Mouse (Mus musculus) CD4-positive, CD25-positive, alpha-beta regulatory T cell, adult 4 months (primary cell): ENCODE measurements around the gene Syn1. TPM values are rescaled to one million over a fixed set of nuclear protein-coding genes. Genes with fewer than 3 reads are reported as not detected.
A peak's percentile ranks its signal among the peaks of the same experiment; 100 is the strongest.

Experiments used
- ATAC-seq: one replicate; pipeline ENCODE4 v1.8.0; 2017
- polyA plus RNA-seq, 2 experiments: library from polyadenylated mRNA; unstranded; fragments of 100-300 nt; shearing (Covaris generic); gene quantifications; one replicate each; pipeline ENCODE4 v1.2.1; 2017

Gene Syn1
- polyA plus RNA-seq, 2 experiments from 2014 or later = 0.20 TPM; not detected in 1

DNA sequence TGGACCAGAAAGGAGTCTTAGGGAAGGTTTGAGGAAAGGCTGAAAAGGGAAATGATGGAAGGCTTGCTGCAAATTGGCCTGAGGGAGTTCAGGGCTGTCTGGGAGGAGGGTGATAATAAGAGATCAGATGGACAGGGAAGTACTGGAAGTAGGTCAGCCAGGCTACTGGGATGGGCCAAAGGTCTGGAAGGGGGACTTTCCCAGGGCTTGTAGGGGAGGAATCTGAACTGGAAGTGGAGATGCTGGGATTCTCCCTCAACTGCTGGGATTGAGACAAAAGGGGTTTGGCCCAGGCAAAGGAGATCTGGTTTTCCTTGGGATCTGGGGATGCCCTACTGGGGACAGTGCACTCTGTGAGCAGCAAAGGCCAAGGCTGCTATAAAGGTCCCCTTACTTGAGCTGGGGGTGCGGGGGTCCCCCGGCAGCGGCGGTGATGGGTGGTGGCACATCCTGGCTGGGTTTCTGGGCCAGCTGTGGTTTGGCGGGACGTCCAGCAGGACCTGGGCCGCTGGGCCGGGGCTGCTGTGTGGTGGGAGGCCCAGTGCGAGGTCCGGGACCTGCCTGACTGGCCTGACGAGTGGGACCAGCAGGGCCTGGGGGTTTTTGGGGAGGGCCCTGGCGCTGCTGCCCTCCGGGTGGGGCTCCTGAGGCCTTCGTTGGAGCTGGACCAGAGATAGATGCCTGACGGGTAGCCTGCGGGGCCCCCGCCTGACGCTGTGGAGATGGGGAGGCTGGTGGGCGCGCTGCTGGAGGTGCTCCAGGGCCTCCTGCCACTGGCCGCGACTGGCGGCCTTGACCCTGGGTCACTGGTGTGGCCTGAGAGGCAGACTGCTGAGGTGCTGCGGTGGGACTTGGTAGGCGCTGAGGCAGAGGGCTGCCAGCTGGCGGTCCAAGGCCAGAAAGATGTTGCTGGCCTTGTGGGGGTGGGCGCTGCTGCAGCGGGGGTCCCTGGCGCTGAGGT, 58.4 kb downstream of the Syn1 start:
- ATAC-seq = no peak

DNA sequence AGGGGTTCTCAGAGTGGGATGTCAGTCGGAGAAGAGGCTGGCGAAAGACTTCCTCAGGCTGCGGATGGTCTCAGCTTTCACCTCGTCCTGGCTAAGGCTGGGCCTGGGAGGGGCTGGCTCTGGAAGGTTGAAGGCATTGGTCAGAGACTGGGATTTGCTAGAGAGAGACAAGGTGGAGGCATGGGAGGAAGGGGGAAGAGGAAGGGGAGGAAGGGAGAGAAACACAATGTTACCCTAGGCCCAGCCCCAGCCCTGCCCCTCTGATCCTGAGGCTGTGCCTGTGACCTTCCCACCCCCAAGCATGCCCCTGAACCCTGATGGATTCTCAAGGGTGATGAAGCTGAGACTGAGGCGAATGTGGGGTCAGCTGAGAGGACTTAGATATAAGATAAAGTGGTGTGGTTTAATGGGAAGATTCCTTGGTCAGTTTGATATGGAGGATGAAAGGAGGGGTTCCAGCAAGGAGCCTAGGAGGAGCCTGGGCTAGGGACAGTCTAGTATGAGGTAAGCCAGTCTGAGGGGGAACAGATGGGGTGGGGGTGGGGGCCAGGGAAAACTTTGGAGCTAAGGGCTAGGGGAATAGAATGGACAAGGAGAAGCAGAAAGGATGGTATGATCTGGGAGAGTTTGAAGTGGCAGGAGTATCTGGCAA, 59.2 kb downstream of the Syn1 start:
- ATAC-seq = no peak

DNA sequence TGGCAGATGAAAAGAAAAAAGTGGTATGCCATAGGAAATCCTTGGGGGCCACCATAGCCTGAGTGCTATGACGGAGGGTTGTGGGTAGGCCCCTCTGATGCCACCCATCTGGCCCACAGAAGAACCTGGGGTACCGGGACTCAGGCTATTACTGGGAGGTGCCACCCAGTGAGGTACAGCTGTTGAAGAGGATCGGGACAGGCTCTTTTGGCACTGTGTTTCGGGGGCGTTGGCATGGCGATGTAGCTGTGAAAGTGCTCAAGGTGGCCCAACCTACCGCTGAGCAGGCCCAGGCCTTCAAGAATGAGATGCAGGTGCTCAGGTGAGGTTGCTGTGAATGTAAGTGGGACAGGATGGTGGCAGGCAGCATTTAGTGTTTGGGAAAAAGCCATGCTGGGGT, 67.0 kb downstream of the Syn1 start:
- ATAC-seq = no peak

- peak; percentile 100 for ATAC-seq
Observed at GRCm38 (mm10) chrX:20848256-20848984, 72.4 kb downstream of the Syn1 start.

GRCm38 (mm10) chrX:20847816-20848215, 73.0 kb downstream of the Syn1 start:
- no peak for ATAC-seq

GRCm38 (mm10) chrX:20847232-20847631, 73.6 kb downstream of the Syn1 start:
- ATAC-seq = no peak

DNA sequence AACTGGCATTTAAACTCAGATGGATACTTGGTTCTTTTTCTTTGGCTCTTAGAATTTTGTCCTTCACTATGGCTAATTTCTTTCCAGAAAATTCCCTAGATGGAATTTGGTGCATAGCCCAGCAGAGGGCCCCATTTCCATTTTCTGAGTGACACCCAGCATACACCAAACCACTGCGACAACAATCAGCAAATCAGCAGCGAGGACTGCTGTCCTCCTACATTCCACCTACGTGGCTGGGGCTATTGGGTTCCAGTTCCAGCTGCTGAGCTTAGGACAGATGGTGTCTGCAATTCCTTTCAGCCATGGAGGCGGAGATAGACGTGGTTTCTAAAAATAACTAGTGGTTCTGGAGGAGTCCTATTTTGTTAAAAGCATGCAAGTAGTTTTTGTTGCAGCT, 91.9 kb downstream of the Syn1 start:
- ATAC-seq = no peak

- ATAC-seq = peak; percentile 42
Observed at GRCm38 (mm10) chrX:20819708-20820426, 100.9 kb downstream of the Syn1 start.

DNA sequence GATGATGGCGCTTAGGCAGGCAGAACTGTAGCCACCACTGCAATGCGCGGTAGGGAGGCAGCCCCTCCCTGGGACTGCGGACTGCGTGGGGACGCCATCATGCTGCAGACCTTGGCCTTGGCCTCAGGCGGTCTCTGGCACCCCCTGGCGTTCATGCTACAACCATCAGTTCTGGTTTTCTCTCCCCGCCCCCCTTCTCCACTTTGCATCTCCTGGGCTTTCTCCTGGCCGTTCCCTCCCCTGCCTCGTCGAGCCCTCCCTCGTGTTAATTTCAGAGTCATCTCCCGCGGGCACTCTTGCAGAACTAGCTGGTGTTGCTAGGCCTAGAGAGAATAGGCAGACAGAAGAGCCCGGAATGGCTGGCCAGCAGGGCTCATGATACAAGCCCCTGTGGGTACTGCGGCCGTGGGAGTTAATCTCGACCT, 101.6 kb downstream of the Syn1 start:
- peak; percentile 87 for ATAC-seq

- peak; percentile 78 for ATAC-seq
Observed at GRCm38 (mm10) chrX:20816974-20817373, 103.8 kb downstream of the Syn1 start.

Other genes with a start within 250 kb of the Syn1 start
- 10 to 100 TPM; 10.3 to 11.1 TPM for gene Cdk16, start 233.1 kb downstream of the Syn1 start, polyA plus RNA-seq
- 10 to 100 TPM; 17.7 to 21.0 TPM for gene Usp11, start 217.1 kb downstream of the Syn1 start, polyA plus RNA-seq
- gene Araf, start 123.2 kb downstream of the Syn1 start, polyA plus RNA-seq = 100 to 1,000 TPM; 114 to 205 TPM
- gene Timp1, start 50.8 kb downstream of the Syn1 start, polyA plus RNA-seq = under 1 TPM in 1 of 2 experiments, not detected in 1; 0.39 TPM
- 1 to 10 TPM; 5.9 to 9.8 TPM for gene Cfp, start 10.6 kb upstream of the Syn1 start, polyA plus RNA-seq
- 1 to 10 TPM; 4.5 to 6.6 TPM for gene Elk1, start 29.6 kb upstream of the Syn1 start, polyA plus RNA-seq
- 10 to 100 TPM; 33.6 to 38.9 TPM for gene Uxt, start 41.0 kb upstream of the Syn1 start, polyA plus RNA-seq
- gene Zfp182, start 141.3 kb upstream of the Syn1 start, polyA plus RNA-seq = 10 to 100 TPM; 16.7 to 22.9 TPM
- not detected for gene Spaca5, start 147.4 kb upstream of the Syn1 start, polyA plus RNA-seq
- gene Zfp300, start 168.5 kb upstream of the Syn1 start, polyA plus RNA-seq = 1 to 10 TPM; 2.1 to 2.6 TPM
- gene Ssxa1, start 194.8 kb upstream of the Syn1 start, polyA plus RNA-seq = not detected